Mouse (Mus musculus) midbrain, embryonic 14.5 days (tissue): ENCODE measurements around the gene Tes. TPM values are rescaled to one million over a fixed set of nuclear protein-coding genes. Genes with fewer than 3 reads are reported as not detected.

Experiments used
- ATAC-seq: fragments of 200-750 bp; cut with Nextera tagmentation; 2 replicates; pipeline ENCODE4 v1.8.0; 2017; ENCODE audit warnings: moderate number of reproducible peaks, moderate library complexity; ENCODE audit not compliant: low FRiP score, low TSS enrichment
- DNase-seq: peaks from one replicate; pipeline ENCODE4 v3.0.0-alpha.2; 2015
- H3K27ac ChIP-seq: fragments of 300-500 bp; sonication (generic); replicated peaks from 2 replicates; pipeline ENCODE4 v1.5.1; 2014; ENCODE audit warnings: mild to moderate bottlenecking, low read depth, low read length, moderate library complexity
- H3K27me3 ChIP-seq: fragments of 300-500 bp; sonication (generic); 2 replicates; pipeline ENCODE4 v1.6.1; 2014; ENCODE audit warnings: low read length, control low read depth, mixed read lengths; ENCODE audit not compliant: control insufficient read depth, insufficient read depth
- H3K36me3 ChIP-seq: fragments of 300-500 bp; sonication (generic); 2 replicates; pipeline ENCODE4 v1.6.1; 2014; ENCODE audit warnings: low read length, control low read depth; ENCODE audit not compliant: control insufficient read depth, insufficient read depth
- H3K4me1 ChIP-seq: fragments of 300-500 bp; sonication (generic); 2 replicates; pipeline ENCODE4 v1.6.1; 2014; ENCODE audit warnings: mild to moderate bottlenecking, antibody characterized with exemption, low read length, control low read depth; ENCODE audit not compliant: control insufficient read depth, insufficient read depth
- H3K4me2 ChIP-seq: fragments of 300-500 bp; sonication (generic); 2 replicates; pipeline ENCODE4 v1.6.1; 2014; ENCODE audit warnings: mild to moderate bottlenecking, low read length, moderate library complexity
- H3K4me3 ChIP-seq: fragments of 300-500 bp; sonication (generic); replicated peaks from 2 replicates; pipeline ENCODE4 v1.5.1; 2014; ENCODE audit warnings: low read depth, low read length
- H3K9ac ChIP-seq: fragments of 300-500 bp; sonication (generic); replicated peaks from 2 replicates; pipeline ENCODE4 v1.6.1; 2014; ENCODE audit warnings: mild to moderate bottlenecking, low read length, moderate library complexity
- H3K9me3 ChIP-seq: fragments of 300-500 bp; sonication (generic); 2 replicates; pipeline ENCODE4 v1.6.1; 2016; ENCODE audit warnings: low read length, control low read depth, mixed read lengths; ENCODE audit not compliant: control insufficient read depth
- WGBS: fragments of 180-500 bp; shearing (Covaris S2); extraction: QIAGEN DNeasy Blood & Tissue Kit; methylation state at CpG from one replicate; pipeline ENCODE4 v1.1.7; 2014; 5-methylcytosine and 5-hydroxymethylcytosine counted together
- polyA plus RNA-seq: library from polyadenylated mRNA; unstranded; fragments of >200 nt; fragmentation: Nextera tagmentation; extraction: Ambion mirVana; gene quantifications from 2 replicates; pipeline ENCODE4 v1.2.1, GENCODE M21; 2014

Gene Tes
- polyA plus RNA-seq, 1 experiment from 2014 or later: 32.8 TPM

GRCm38 (mm10) chr6:17087485-17087884 is 22.5 kb downstream of the Tes start:
- ATAC-seq (no peak; the same call in 1 of the 2 replicates), DNase-seq (peak; percentile 81)
- WGBS: 66% methylated on average over 6 of the region's 6 CpGs

GRCm38 (mm10) chr6:17097301-17097700 is 32.4 kb downstream of the Tes start:
- Histone ChIP-seq H3K4me2 (no peak overlapping the region), H3K36me3 (peaks cover 25% of the 10 kb centered on the region), H3K27ac (no peak overlapping the region), H3K9me3 (no peaks in the 10 kb centered on the region), H3K27me3 (no peaks in the 10 kb centered on the region), H3K9ac (no peak overlapping the region), H3K4me1 (no peaks in the 10 kb centered on the region), H3K4me3 (no peak overlapping the region)
- ATAC-seq (no peak), DNase-seq (no peak)
- 92% methylated on average over 8 of the region's 8 CpGs for WGBS

More at GRCm38 (mm10) chr6:17087485-17087884, 22.5 kb downstream of the Tes start:
- H3K27ac ChIP-seq: no peak overlapping the region
- no peaks in the 10 kb centered on the region for H3K9me3 ChIP-seq
- 0 out of 2 replicates have a peak, but pooled peaks cover 4% of the 10 kb centered on the region for H3K36me3 ChIP-seq
- no peak overlapping the region for H3K4me3 ChIP-seq
- H3K9ac ChIP-seq: no peak overlapping the region
- no peak overlapping the region for H3K4me2 ChIP-seq
- no peaks in the 10 kb centered on the region for H3K4me1 ChIP-seq
- H3K27me3 ChIP-seq: no peaks in the 10 kb centered on the region

- Histone ChIP-seq H3K9me3 (no peaks in the 10 kb centered on the region), H3K4me1 (no peaks in the 10 kb centered on the region), H3K27me3 (no peaks in the 10 kb centered on the region), H3K9ac (no peak overlapping the region), H3K4me2 (no peak overlapping the region), H3K36me3 (peaks cover 31% of the 10 kb centered on the region), H3K27ac (no peak overlapping the region), H3K4me3 (no peak overlapping the region)
- ATAC-seq (peak; percentile 24; the same call in 1 of the 2 replicates), DNase-seq (no peak)
- WGBS: 91% methylated on average over 9 of the region's 9 CpGs
These were observed 33.6 kb downstream of the Tes start for GRCm38 (mm10) chr6:17098559-17098958.

GRCm38 (mm10) chr6:17099477-17100130 is 34.7 kb downstream of the Tes start:
- ATAC-seq (no peak), DNase-seq (no peak)
- WGBS: 83% methylated on average over 25 of the region's 25 CpGs
- no peak overlapping the region for H3K9ac ChIP-seq
- no peaks in the 10 kb centered on the region for H3K4me1 ChIP-seq
- peaks cover 35% of the 10 kb centered on the region for H3K36me3 ChIP-seq
- H3K4me2 ChIP-seq: no peak overlapping the region
- no peak overlapping the region for H3K4me3 ChIP-seq
- no peak overlapping the region for H3K27ac ChIP-seq
- no peaks in the 10 kb centered on the region for H3K27me3 ChIP-seq
- no peaks in the 10 kb centered on the region for H3K9me3 ChIP-seq

- no peak overlapping the region for H3K4me3 ChIP-seq
- ATAC-seq (no peak), DNase-seq (peak; percentile 86)
- H3K27ac ChIP-seq: no peak overlapping the region
- no peaks in the 10 kb centered on the region for H3K9me3 ChIP-seq
- no peaks in the 10 kb centered on the region for H3K27me3 ChIP-seq
- peaks cover 24% of the 10 kb centered on the region for H3K36me3 ChIP-seq
- H3K9ac ChIP-seq: no peak overlapping the region
- no peaks in the 10 kb centered on the region for H3K4me1 ChIP-seq
- no peak overlapping the region for H3K4me2 ChIP-seq
These were observed 40.8 kb downstream of the Tes start for GRCm38 (mm10) chr6:17105714-17106113.

- Histone ChIP-seq H3K27me3 (no peaks in the 10 kb centered on the region), H3K9ac (no peak overlapping the region), H3K9me3 (no peaks in the 10 kb centered on the region), H3K4me1 (no peaks in the 10 kb centered on the region), H3K27ac (no peak overlapping the region), H3K36me3 (peaks cover 18% of the 10 kb centered on the region; the same call in 1 of the 2 replicates), H3K4me3 (no peak overlapping the region), H3K4me2 (no peak overlapping the region)
- DNase-seq (no peak), ATAC-seq (no peak)
- WGBS: 95% methylated on average over 5 of the region's 5 CpGs
These were observed 41.5 kb downstream of the Tes start for GRCm38 (mm10) chr6:17106493-17106892.

- H3K9me3 ChIP-seq: no peaks in the 10 kb centered on the region
- H3K27me3 ChIP-seq: no peaks in the 10 kb centered on the region
- no peak overlapping the region for H3K4me2 ChIP-seq
- ATAC-seq (no peak), DNase-seq (no peak)
- no peak overlapping the region for H3K4me3 ChIP-seq
- peaks cover 7% of the 10 kb centered on the region; the same call in 1 of the 2 replicates for H3K36me3 ChIP-seq
- no peak overlapping the region for H3K27ac ChIP-seq
- no peak overlapping the region for H3K9ac ChIP-seq
- H3K4me1 ChIP-seq: no peaks in the 10 kb centered on the region
- WGBS: 76% methylated on average over 4 of the region's 4 CpGs
These were observed 44.3 kb downstream of the Tes start for GRCm38 (mm10) chr6:17109204-17109603.

GRCm38 (mm10) chr6:17110564-17111100 is 45.7 kb downstream of the Tes start:
- Histone ChIP-seq H3K27ac (no peak overlapping the region), H3K9ac (no peak overlapping the region), H3K4me2 (no peak overlapping the region), H3K27me3 (no peaks in the 10 kb centered on the region), H3K36me3 (no peaks in the 10 kb centered on the region), H3K9me3 (no peaks in the 10 kb centered on the region), H3K4me1 (no peaks in the 10 kb centered on the region), H3K4me3 (no peak overlapping the region)
- WGBS: 66% methylated on average over 6 of the region's 6 CpGs
- ATAC-seq (no peak), DNase-seq (peak; percentile 19)

- 93% methylated on average over 1 of the region's 1 CpGs for WGBS
- H3K4me3 ChIP-seq: no peak overlapping the region
- H3K4me1 ChIP-seq: no peaks in the 10 kb centered on the region
- ATAC-seq (no peak), DNase-seq (no peak)
- H3K9me3 ChIP-seq: no peaks in the 10 kb centered on the region
- no peak overlapping the region for H3K4me2 ChIP-seq
- no peaks in the 10 kb centered on the region for H3K36me3 ChIP-seq
- no peaks in the 10 kb centered on the region for H3K27me3 ChIP-seq
- H3K27ac ChIP-seq: no peak overlapping the region
- no peak overlapping the region for H3K9ac ChIP-seq
These were observed 47.1 kb downstream of the Tes start for GRCm38 (mm10) chr6:17112081-17112480.
